In the genomic region with DNA sequence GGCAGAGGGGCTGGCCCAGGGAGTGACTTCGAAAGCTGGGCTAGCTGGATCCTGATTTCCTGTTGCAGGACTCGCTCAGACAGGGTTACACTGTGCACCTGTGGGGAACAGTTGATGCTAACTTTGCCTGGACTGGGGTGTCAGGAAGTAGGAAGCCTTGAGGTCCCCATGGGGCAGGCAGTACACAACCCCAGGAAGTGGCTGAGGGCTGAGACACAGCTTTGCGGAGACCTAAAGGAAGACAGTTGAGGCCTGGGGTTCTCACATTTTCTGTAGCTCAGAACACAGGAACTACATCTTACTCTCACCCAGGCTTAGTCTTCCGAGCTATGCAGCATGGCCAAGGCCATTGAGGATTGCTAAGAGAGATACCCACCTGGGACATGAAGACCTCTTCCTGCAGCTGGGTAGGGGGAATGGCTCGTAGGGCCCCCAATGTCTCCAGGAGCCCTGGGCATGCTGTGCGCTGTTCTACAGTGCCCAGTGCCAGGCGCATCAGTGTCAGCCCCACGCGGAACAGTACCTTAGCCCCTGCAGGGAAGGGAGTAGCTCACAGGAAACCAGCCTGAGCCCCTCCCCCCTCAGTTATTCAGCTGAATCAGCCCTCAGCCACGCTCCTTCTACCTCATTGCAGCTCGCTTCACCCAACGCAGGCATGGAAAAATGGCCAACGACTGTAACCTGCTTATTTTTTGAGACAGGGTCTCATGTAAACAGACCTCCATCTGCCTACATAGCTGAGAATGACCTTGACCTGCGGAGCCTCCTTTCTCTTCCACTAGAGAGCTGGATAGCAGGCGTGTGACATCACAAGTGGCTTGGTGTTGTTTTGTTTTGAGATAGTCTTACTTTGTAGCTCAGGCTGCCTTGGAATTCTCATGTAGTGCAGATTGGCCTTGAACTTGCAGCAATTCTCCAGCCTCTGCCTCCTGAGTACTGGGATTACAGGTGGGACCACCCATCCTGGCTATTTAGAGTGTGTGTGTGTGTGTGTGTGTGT, we compare ENCODE assay signal across 10 mouse cellular contexts. TPM values are rescaled to one million over a fixed set of nuclear protein-coding genes. Genes with fewer than 3 reads are reported as not detected.
DNase-seq lines count a peak whose midpoint lies in the region; ATAC-seq lines count a peak whose summit lies in the region.
"Had no signal": no experiment of that assay in that cellular context is flagged by ENCODE, and none has a peak within 500 bp of the region (broad histone marks: within the 10 kb centered on the region; RNA-seq: fewer than 3 reads in every experiment).

No protein-coding gene starts in this region.

- no peak for ATAC-seq in hindbrain, embryonic 13.5 days (ENCODE audit: low FRiP score)
- no peak for ATAC-seq in limb, embryonic 15.5 days (ENCODE audit: insufficient number of reproducible peaks, low FRiP score, low TSS enrichment, low read depth)
- ATAC-seq in midbrain, embryonic 14.5 days (ENCODE audit: low FRiP score, low TSS enrichment), result no peak; the same call in 1 of the 2 replicates

- no peaks in the 10 kb centered on the region for H3K9me3 ChIP-seq in hindbrain, embryonic 10.5 days
- no peaks in the 10 kb centered on the region for H3K9me3 ChIP-seq in hindbrain, embryonic 13.5 days
- no peaks in the 10 kb centered on the region for H3K9me3 ChIP-seq in ES-E14 (ENCODE audit: control insufficient read depth, insufficient read depth, low read depth, low read length)
- no peaks in the 10 kb centered on the region for H3K9me3 ChIP-seq in limb, embryonic 15.5 days
- no peaks in the 10 kb centered on the region for H3K9me3 ChIP-seq in midbrain, embryonic 14.5 days (ENCODE audit: control insufficient read depth, low read length)
- H3K9me3 ChIP-seq: embryonic facial prominence, embryonic 15.5 days had no signal

- in situ Hi-C loops in ES-E14 (cut with MboI; ENCODE audit: low sequenced_read_pairs in 2 of 2, unreplicated experiment in 2 of 2), result no loop called here

- H3K4me3 ChIP-seq in hindbrain, embryonic 10.5 days, result no peak overlapping the region
- H3K4me3 ChIP-seq in hindbrain, embryonic 13.5 days, result no peak overlapping the region
- H3K4me3 ChIP-seq in ES-E14 (ENCODE audit: insufficient read depth in 1 of 2, low read depth in 1 of 2, low read length in 2 of 2, poor library complexity in 1 of 2, severe bottlenecking in 1 of 2), result no peak overlapping the region; a peak in 1 of 4 replicates
- no peak overlapping the region for H3K4me3 ChIP-seq in limb, embryonic 15.5 days
- no peak overlapping the region for H3K4me3 ChIP-seq in midbrain, embryonic 14.5 days (replicated peaks; ENCODE audit: low read depth, low read length)
- H3K4me3 ChIP-seq: embryonic facial prominence, embryonic 15.5 days had no signal

- no peaks in the 10 kb centered on the region for H3K27me3 ChIP-seq in hindbrain, embryonic 10.5 days (ENCODE audit: insufficient read depth, poor library complexity, severe bottlenecking)
- no peaks in the 10 kb centered on the region for H3K27me3 ChIP-seq in hindbrain, embryonic 13.5 days
- H3K27me3 ChIP-seq in limb, embryonic 15.5 days, result no peaks in the 10 kb centered on the region
- H3K27me3 ChIP-seq in midbrain, embryonic 14.5 days (ENCODE audit: control insufficient read depth, insufficient read depth, low read length), result no peaks in the 10 kb centered on the region
- H3K27me3 ChIP-seq: embryonic facial prominence, embryonic 15.5 days had no signal

- H3K4me1 ChIP-seq in hindbrain, embryonic 10.5 days (replicated peaks), result peaks cover 28% of the 10 kb centered on the region
- H3K4me1 ChIP-seq in hindbrain, embryonic 13.5 days (replicated peaks), result peaks cover 17% of the 10 kb centered on the region
- H3K4me1 ChIP-seq in ES-E14 (ENCODE audit: control insufficient read depth in 2 of 2, insufficient read depth in 2 of 2, low read length in 2 of 2, poor library complexity in 1 of 2), result peaks cover 4 to 17% of the 10 kb centered on the region in 2 experiments; a peak in 3 of 4 replicates
- peaks cover 11% of the 10 kb centered on the region for H3K4me1 ChIP-seq in limb, embryonic 15.5 days
- no peaks in the 10 kb centered on the region for H3K4me1 ChIP-seq in midbrain, embryonic 14.5 days (ENCODE audit: control insufficient read depth, insufficient read depth, low read length)

- H3K36me3 ChIP-seq in hindbrain, embryonic 10.5 days, result no peaks in the 10 kb centered on the region
- H3K36me3 ChIP-seq in hindbrain, embryonic 13.5 days, result no peaks in the 10 kb centered on the region
- H3K36me3 ChIP-seq in ES-E14 (ENCODE audit: control insufficient read depth, insufficient read depth, low read length, poor library complexity, severe bottlenecking), result no peaks in the 10 kb centered on the region
- H3K36me3 ChIP-seq in limb, embryonic 15.5 days, result no peaks in the 10 kb centered on the region
- no peaks in the 10 kb centered on the region for H3K36me3 ChIP-seq in midbrain, embryonic 14.5 days (ENCODE audit: control insufficient read depth, insufficient read depth, low read length)
- H3K36me3 ChIP-seq: embryonic facial prominence, embryonic 15.5 days had no signal

- no peak for DNase-seq in hindbrain, embryonic 10.5 days (ENCODE audit: low spot score)
- DNase-seq in ES-E14 (ENCODE audit: low read depth, low spot score), result no peak
- peak; percentile 40 to 48 for DNase-seq in spleen, postnatal 14 days (ENCODE audit: low spot score in 2 of 2)
- no peak for DNase-seq in left cerebral cortex, postnatal 25 days (ENCODE audit: low spot score in 2 of 2)
- DNase-seq in midbrain, embryonic 14.5 days, result no peak
- no peak for DNase-seq in frontal cortex, adult 2 months (ENCODE audit: extremely low spot score in 1 of 2, low spot score in 1 of 2)

- no peak overlapping the region for H3K9ac ChIP-seq in hindbrain, embryonic 13.5 days
- 0 out of 2 replicates have a peak overlapping the region, but pooled peaks have one; percentile 6 for H3K9ac ChIP-seq in ES-E14 (ENCODE audit: insufficient read depth, low read depth, low read length, poor library complexity, severe bottlenecking)
- no peak overlapping the region for H3K9ac ChIP-seq in limb, embryonic 15.5 days
- no peak overlapping the region for H3K9ac ChIP-seq in midbrain, embryonic 14.5 days (replicated peaks; ENCODE audit: low read length)
- H3K9ac ChIP-seq: embryonic facial prominence, embryonic 15.5 days had no signal

- intact Hi-C loops in left cerebral cortex, postnatal 25 days (cut with DNase I), result no loop called here

- 61% methylated on average over 15 of the region's 15 CpGs for WGBS in hindbrain, embryonic 10.5 days
- WGBS in hindbrain, embryonic 13.5 days, result 62% methylated on average over 15 of the region's 15 CpGs
- 59% methylated on average over 15 of the region's 15 CpGs for WGBS in limb, embryonic 15.5 days
- WGBS in midbrain, embryonic 14.5 days, result 66% methylated on average over 15 of the region's 15 CpGs

- H3K4me2 ChIP-seq in hindbrain, embryonic 13.5 days, result no peak overlapping the region
- H3K4me2 ChIP-seq in limb, embryonic 15.5 days, result no peak overlapping the region
- no peak overlapping the region for H3K4me2 ChIP-seq in midbrain, embryonic 14.5 days (ENCODE audit: low read length)
- H3K4me2 ChIP-seq: embryonic facial prominence, embryonic 15.5 days had no signal

- peak overlapping the region; percentile 16; the same call in 1 of the 2 replicates for H3K27ac ChIP-seq in hindbrain, embryonic 10.5 days
- H3K27ac ChIP-seq in hindbrain, embryonic 13.5 days, result no peak overlapping the region
- peak overlapping the region; percentile 24; the same call in 1 of the 2 replicates for H3K27ac ChIP-seq in ES-E14 (ENCODE audit: insufficient read depth, low read depth, low read length, poor library complexity, severe bottlenecking)
- H3K27ac ChIP-seq in limb, embryonic 15.5 days, result peak overlapping the region; percentile 34; the same call in 1 of the 2 replicates
- no peak overlapping the region for H3K27ac ChIP-seq in midbrain, embryonic 14.5 days (replicated peaks; ENCODE audit: low read depth, low read length)
- H3K27ac ChIP-seq: embryonic facial prominence, embryonic 15.5 days; macrophage had no signal

RNA-seq across cellular contexts. Expression of gene Tbc1d10c, which starts 5.8 kb away (rescaled TPM):
- 0.85 and 1.2 TPM in 2 replicates for polyA plus RNA-seq in hindbrain, embryonic 10.5 days (2016; fragmentation: Nextera tagmentation; extraction: Ambion mirVana)
- 0.88 and 1.1 TPM in 2 replicates for polyA plus RNA-seq in hindbrain, embryonic 13.5 days (2015; fragmentation: Nextera tagmentation; extraction: Ambion mirVana)
- 2.9 and 3.5 TPM in 2 replicates for total RNA-seq in ES-E14 (2012; rRNA removed)
- polyA plus RNA-seq in limb, embryonic 15.5 days (2015; fragmentation: Nextera tagmentation; extraction: Ambion mirVana), result 3.9 and 4.5 TPM in 2 replicates
- total RNA-seq in left cerebral cortex, postnatal 25 days (2021), result 1 to 10 TPM; 1.3 to 2.0 TPM
- polyA plus RNA-seq in midbrain, embryonic 14.5 days (2014; fragmentation: Nextera tagmentation; extraction: Ambion mirVana), result 0.54 and 0.94 TPM in 2 replicates
- polyA plus RNA-seq in frontal cortex, adult 2 months (2012; rRNA removed), result 2.6 and 3.3 TPM in 2 replicates

RNA-seq across cellular contexts. Expression of gene Ppp1ca, which starts 6.6 kb away (rescaled TPM):
- polyA plus RNA-seq in hindbrain, embryonic 10.5 days (2016; fragmentation: Nextera tagmentation; extraction: Ambion mirVana), result 1,005 and 1,038 TPM in 2 replicates
- 609 and 611 TPM in 2 replicates for polyA plus RNA-seq in hindbrain, embryonic 13.5 days (2015; fragmentation: Nextera tagmentation; extraction: Ambion mirVana)
- total RNA-seq in ES-E14 (2012; rRNA removed), result 407 and 426 TPM in 2 replicates
- polyA plus RNA-seq in limb, embryonic 15.5 days (2015; fragmentation: Nextera tagmentation; extraction: Ambion mirVana), result 759 and 834 TPM in 2 replicates
- total RNA-seq in left cerebral cortex, postnatal 25 days (2021), result 100 to 1,000 TPM; 318 to 320 TPM
- 591 and 597 TPM in 2 replicates for polyA plus RNA-seq in midbrain, embryonic 14.5 days (2014; fragmentation: Nextera tagmentation; extraction: Ambion mirVana)
- 347 and 379 TPM in 2 replicates for polyA plus RNA-seq in frontal cortex, adult 2 months (2012; rRNA removed)

RNA-seq across cellular contexts. Expression of gene Carns1, which starts 10.0 kb away (rescaled TPM):
- 3.5 and 3.9 TPM in 2 replicates for polyA plus RNA-seq in hindbrain, embryonic 10.5 days (2016; fragmentation: Nextera tagmentation; extraction: Ambion mirVana)
- polyA plus RNA-seq in hindbrain, embryonic 13.5 days (2015; fragmentation: Nextera tagmentation; extraction: Ambion mirVana), result 5.1 and 5.6 TPM in 2 replicates
- 2.3 and 3.3 TPM in 2 replicates for total RNA-seq in ES-E14 (2012; rRNA removed)
- 1.8 and 2.7 TPM in 2 replicates for polyA plus RNA-seq in limb, embryonic 15.5 days (2015; fragmentation: Nextera tagmentation; extraction: Ambion mirVana)
- 1 to 10 TPM; 6.6 to 8.7 TPM for total RNA-seq in left cerebral cortex, postnatal 25 days (2021)
- 3.9 and 6.0 TPM in 2 replicates for polyA plus RNA-seq in midbrain, embryonic 14.5 days (2014; fragmentation: Nextera tagmentation; extraction: Ambion mirVana)
- polyA plus RNA-seq in frontal cortex, adult 2 months (2012; rRNA removed), result 10.7 and 14.3 TPM in 2 replicates

RNA-seq across cellular contexts. Expression of gene Rad9a, which starts 16.2 kb away (rescaled TPM):
- 53.0 and 53.9 TPM in 2 replicates for polyA plus RNA-seq in hindbrain, embryonic 10.5 days (2016; fragmentation: Nextera tagmentation; extraction: Ambion mirVana)
- polyA plus RNA-seq in hindbrain, embryonic 13.5 days (2015; fragmentation: Nextera tagmentation; extraction: Ambion mirVana), result 20.4 and 24.6 TPM in 2 replicates
- total RNA-seq in ES-E14 (2012; rRNA removed), result 33.1 and 42.1 TPM in 2 replicates
- 31.6 and 33.5 TPM in 2 replicates for polyA plus RNA-seq in limb, embryonic 15.5 days (2015; fragmentation: Nextera tagmentation; extraction: Ambion mirVana)
- total RNA-seq in left cerebral cortex, postnatal 25 days (2021), result 1 to 10 TPM; 6.9 to 8.0 TPM
- polyA plus RNA-seq in midbrain, embryonic 14.5 days (2014; fragmentation: Nextera tagmentation; extraction: Ambion mirVana), result 20.3 and 22.7 TPM in 2 replicates
- 18.4 and 19.3 TPM in 2 replicates for polyA plus RNA-seq in frontal cortex, adult 2 months (2012; rRNA removed)

RNA-seq across cellular contexts. Expression of gene Rps6kb2, which starts 22.1 kb away (rescaled TPM):
- polyA plus RNA-seq in hindbrain, embryonic 10.5 days (2016; fragmentation: Nextera tagmentation; extraction: Ambion mirVana), result 65.4 and 77.0 TPM in 2 replicates
- 61.6 and 64.3 TPM in 2 replicates for polyA plus RNA-seq in hindbrain, embryonic 13.5 days (2015; fragmentation: Nextera tagmentation; extraction: Ambion mirVana)
- 19.7 and 26.6 TPM in 2 replicates for total RNA-seq in ES-E14 (2012; rRNA removed)
- 68.8 and 79.3 TPM in 2 replicates for polyA plus RNA-seq in limb, embryonic 15.5 days (2015; fragmentation: Nextera tagmentation; extraction: Ambion mirVana)
- total RNA-seq in left cerebral cortex, postnatal 25 days (2021), result 10 to 100 TPM; 28.5 to 32.0 TPM
- 37.3 and 42.2 TPM in 2 replicates for polyA plus RNA-seq in midbrain, embryonic 14.5 days (2014; fragmentation: Nextera tagmentation; extraction: Ambion mirVana)
- 82.4 and 85.6 TPM in 2 replicates for polyA plus RNA-seq in frontal cortex, adult 2 months (2012; rRNA removed)

Comparison
In these comparisons a context has a peak if more than half of its experiments do, and no peak if none do; other contexts are left out.
1. H3K27ac ChIP-seq: peak in hindbrain, embryonic 10.5 days (single experiment), ES-E14 (single experiment) and limb, embryonic 15.5 days (single experiment); none in hindbrain, embryonic 13.5 days (single experiment) and midbrain, embryonic 14.5 days (single experiment).
2. DNase-seq: peak in spleen, postnatal 14 days (2 of 2); none in hindbrain, embryonic 10.5 days (single experiment), ES-E14 (single experiment), left cerebral cortex, postnatal 25 days (0 of 2), midbrain, embryonic 14.5 days (single experiment) and frontal cortex, adult 2 months (0 of 2).